Mouse (Mus musculus): ENCODE measurements around the gene Gm7849.
"Not testable (repeated sequence)": the region's sequence is repeated elsewhere in the genome, so short reads cannot be mapped to it uniquely, and the experiment has no call there.

The Gm7849 gene

GRCm38 (mm10) chr8:21456460-21456859 is at the start of gene Gm7849:
TSS of gene Gm7849 (minus strand) at chr8:21456560.
- DNase-seq (ENCODE audit: low spot score in 2 of 2) = not testable (repeated sequence)

GRCm38 (mm10) chr8:21427111-21427510 is 29.2 kb downstream of the Gm7849 start, which contains the start of gene Defa36:
TSS of gene Defa36 (plus strand) at chr8:21427411.
- DNase-seq (ENCODE audit: low spot score in 2 of 2) = not testable (repeated sequence)
